Mouse (Mus musculus) MEL (cell line): Measurements from ENCODE around the gene Wdr91.

ENCODE experiments used
- CTCF ChIP-seq, 3 experiments: IDR thresholded peaks in 2 of 3; conservative IDR thresholded peaks in 1 of 3; 2 replicates each; pipeline ENCODE4 v1.5.1; 2011 to 2012; ENCODE audit warnings: low read length in 3 of 3, low read depth in 2 of 3, mild to moderate bottlenecking in 2 of 3, improper control_type of control experiment in 1 of 3, inconsistent platforms in 1 of 3, mixed read lengths in 1 of 3, moderate library complexity in 1 of 3; ENCODE audit not compliant: control insufficient read depth in 1 of 3, insufficient read depth in 1 of 3, poor library complexity in 1 of 3, severe bottlenecking in 1 of 3
- GATA1 ChIP-seq: IDR thresholded peaks from 2 replicates; pipeline ENCODE4 v1.6.1; 2011; ENCODE audit warnings: low read depth, low read length, improper control_type of control experiment
- MYB ChIP-seq: IDR thresholded peaks from 2 replicates; pipeline ENCODE4 v1.6.1; 2011; ENCODE audit warnings: mild to moderate bottlenecking, low read depth, low read length, improper control_type of control experiment
- POLR2AphosphoS2 ChIP-seq: IDR thresholded peaks from 2 replicates; pipeline ENCODE4 v1.6.1; 2011; ENCODE audit warnings: low read length, improper control_type of control experiment

DNA sequence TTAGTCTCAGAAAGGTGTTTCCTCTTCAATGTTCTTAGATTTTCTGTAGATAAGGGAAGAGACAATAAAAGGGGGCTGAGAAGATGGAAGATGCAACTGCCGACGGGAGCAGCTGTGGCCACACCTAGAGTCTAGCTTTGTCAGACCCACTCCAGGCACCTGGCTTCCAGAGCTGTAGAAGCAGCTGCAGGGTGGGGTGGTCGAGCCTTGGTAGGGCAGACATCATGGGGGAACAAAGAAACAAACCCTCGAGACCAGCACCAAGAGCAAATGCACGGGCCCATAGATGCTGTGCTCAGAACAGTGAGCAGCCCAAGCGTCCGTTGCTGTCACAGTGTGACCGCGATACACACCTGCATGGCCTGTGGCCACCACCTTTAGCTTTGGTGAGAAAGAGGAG is 31.8 kb upstream of the Wdr91 start:
- TF ChIP-seq MYB = no peak
- no peak for TF ChIP-seq CTCF (IDR thresholded peaks at IDR 0.05 in 2 of 3, conservative IDR thresholded peaks at IDR 0.05 in 1 of 3; ENCODE audit: control insufficient read depth in 1 of 3, insufficient read depth in 1 of 3, low read depth in 2 of 3, low read length in 3 of 3, poor library complexity in 1 of 3, severe bottlenecking in 1 of 3)
- TF ChIP-seq POLR2AphosphoS2 = no peak
- TF ChIP-seq GATA1 = no peak
